In the genomic region with DNA sequence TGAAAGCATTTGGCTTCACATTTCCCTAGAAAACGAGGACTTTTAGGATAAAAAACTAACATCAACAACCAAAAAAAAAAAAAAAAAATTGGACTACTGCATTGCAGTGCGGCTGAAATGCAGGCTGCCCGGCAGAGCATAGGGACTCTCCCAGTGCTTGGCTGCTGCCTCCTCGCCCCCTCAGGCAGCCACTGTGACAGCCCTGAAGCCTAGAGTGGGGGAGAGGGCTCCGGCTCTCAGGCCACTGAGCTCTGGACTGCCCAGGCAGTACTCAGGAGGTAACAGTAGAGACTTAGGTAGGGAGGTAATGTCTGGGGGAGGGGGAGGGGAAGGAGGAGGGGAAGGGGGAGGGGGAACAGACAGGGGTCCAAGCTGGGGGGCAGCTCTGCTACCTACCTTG, we compare ENCODE assay signal across 17 mouse cellular contexts. TPM values are rescaled to one million over a fixed set of nuclear protein-coding genes. Genes with fewer than 3 reads are reported as not detected.
A peak's percentile ranks its signal among the peaks of the same experiment; 100 is the strongest.
DNase-seq lines count a peak whose midpoint lies in the region; ATAC-seq lines count a peak whose summit lies in the region.
"Had no signal": no experiment of that assay in that cellular context is flagged by ENCODE, and none has a peak within 500 bp of the region (broad histone marks: within the 10 kb centered on the region; RNA-seq: fewer than 3 reads in every experiment).

No protein-coding gene starts in this region.

- no peak overlapping the region for H3K4me3 ChIP-seq in hindbrain, embryonic 10.5 days
- no peak overlapping the region for H3K4me3 ChIP-seq in hindbrain, embryonic 12.5 days
- H3K4me3 ChIP-seq: layer of hippocampus, adult 2 months; liver, embryonic 15.5 days had no signal

- no peak for ATAC-seq in hindbrain, embryonic 12.5 days (ENCODE audit: low FRiP score)
- ATAC-seq: inflammation-experienced regulatory T-cells, adult 6 months; lung, postnatal 0 days; midbrain, embryonic 16.5 days had no signal

- DNase-seq in hindbrain, embryonic 10.5 days (ENCODE audit: low spot score): no peak
- DNase-seq in retina, embryonic 14.5 days (ENCODE audit: low spot score): peak; percentile 69
- no peak for DNase-seq in retina, postnatal 1 day
- peak; percentile 54 for DNase-seq in cerebellum, adult 9-10 months
- no peak for DNase-seq in urinary bladder, adult 2 months (ENCODE audit: low spot score)
- DNase-seq in frontal cortex, postnatal 36 days (ENCODE audit: low spot score in 2 of 2): no peak
- DNase-seq: adrenal gland, adult 8-10 months; heart, postnatal 14 days; kidney, adult 8-10 months; thymus, adult 18-20 months had no signal

- peaks cover 57% of the 10 kb centered on the region for H3K4me1 ChIP-seq in hindbrain, embryonic 10.5 days (replicated peaks)
- peaks cover 31% of the 10 kb centered on the region for H3K4me1 ChIP-seq in hindbrain, embryonic 12.5 days

- no peaks in the 10 kb centered on the region for H3K9me3 ChIP-seq in hindbrain, embryonic 10.5 days
- no peaks in the 10 kb centered on the region for H3K9me3 ChIP-seq in hindbrain, embryonic 12.5 days (replicated peaks)
- H3K9me3 ChIP-seq: liver, embryonic 15.5 days had no signal

- no peak overlapping the region for H3K9ac ChIP-seq in hindbrain, embryonic 12.5 days
- H3K9ac ChIP-seq: liver, embryonic 15.5 days had no signal

- peak overlapping the region; percentile 62 for H3K27ac ChIP-seq in hindbrain, embryonic 10.5 days
- no peak overlapping the region for H3K27ac ChIP-seq in hindbrain, embryonic 12.5 days
- H3K27ac ChIP-seq: layer of hippocampus, adult 2 months; liver, embryonic 15.5 days had no signal

- no peak overlapping the region for H3K4me2 ChIP-seq in hindbrain, embryonic 12.5 days (replicated peaks)
- H3K4me2 ChIP-seq: heart, embryonic 11.5 days; liver, embryonic 15.5 days had no signal

- 26% methylated on average over 5 of the region's 5 CpGs for WGBS in hindbrain, embryonic 10.5 days
- 25% methylated on average over 5 of the region's 5 CpGs for WGBS in hindbrain, embryonic 12.5 days

- H3K27me3 ChIP-seq in hindbrain, embryonic 10.5 days (ENCODE audit: insufficient read depth, poor library complexity, severe bottlenecking): peaks cover 21% of the 10 kb centered on the region
- peaks cover 10% of the 10 kb centered on the region for H3K27me3 ChIP-seq in hindbrain, embryonic 12.5 days

- H3K36me3 ChIP-seq in hindbrain, embryonic 10.5 days: no peaks in the 10 kb centered on the region
- no peaks in the 10 kb centered on the region for H3K36me3 ChIP-seq in hindbrain, embryonic 12.5 days
- H3K36me3 ChIP-seq: liver, embryonic 15.5 days had no signal

RNA-seq across cellular contexts. Expression of a gene that starts 54.2 kb away (rescaled TPM):
- polyA plus RNA-seq in hindbrain, embryonic 10.5 days (2016; fragmentation: Nextera tagmentation; extraction: Ambion mirVana): 4.8 and 4.9 TPM in 2 replicates
- polyA plus RNA-seq in hindbrain, embryonic 12.5 days (2016; fragmentation: Nextera tagmentation; extraction: Ambion mirVana): 4.1 and 4.5 TPM in 2 replicates
- polyA plus RNA-seq in urinary bladder, adult 2 months (2012; rRNA removed): 0.08 and 0.16 TPM in 2 replicates

Comparison
In these comparisons a context has a peak if more than half of its experiments do, and no peak if none do; other contexts are left out.
1. DNase-seq: peak in retina, embryonic 14.5 days (single experiment) and cerebellum, adult 9-10 months (single experiment); none in hindbrain, embryonic 10.5 days (single experiment), retina, postnatal 1 day (single experiment), urinary bladder, adult 2 months (single experiment) and frontal cortex, postnatal 36 days (0 of 2).